Mouse (Mus musculus) ES-E14 (cell line): ENCODE results near the gene Tbc1d2b. TPM values are rescaled to one million over a fixed set of nuclear protein-coding genes. Genes with fewer than 3 reads are reported as not detected.

ENCODE experiments used
- DNase-seq: peaks from one replicate; pipeline ENCODE4 v3.0.0-alpha.2; 2013; ENCODE audit warnings: low read depth, low spot score
- H3K27ac ChIP-seq: 2 replicates; pipeline ENCODE4 v1.5.1; 2012; ENCODE audit warnings: low read depth, mild to moderate bottlenecking, low read length, moderate library complexity, mixed read lengths; ENCODE audit not compliant: poor library complexity, insufficient read depth, severe bottlenecking
- H3K36me3 ChIP-seq: 2 replicates; pipeline ENCODE4 v1.6.1; 2012; ENCODE audit warnings: mild to moderate bottlenecking, low read length, moderate library complexity, mixed read lengths; ENCODE audit not compliant: control insufficient read depth, poor library complexity, insufficient read depth, severe bottlenecking
- H3K4me1 ChIP-seq, 2 experiments: fragments of 150-350 bp in 1 of 2; sonication (generic) in 1 of 2; 2 replicates each; pipeline ENCODE4 v1.6.1; 2012; ENCODE audit warnings: low read length in 2 of 2, mild to moderate bottlenecking in 1 of 2, mixed read lengths in 1 of 2; ENCODE audit not compliant: control insufficient read depth in 2 of 2, insufficient read depth in 2 of 2, poor library complexity in 1 of 2
- H3K4me3 ChIP-seq, 2 experiments: fragments of 150-350 bp in 1 of 2; sonication (generic) in 1 of 2; 2 replicates each; pipeline ENCODE4 v1.5.1; 2012; ENCODE audit warnings: low read length in 2 of 2, low read depth in 1 of 2, mild to moderate bottlenecking in 1 of 2, mixed read lengths in 1 of 2; ENCODE audit not compliant: insufficient read depth in 1 of 2, poor library complexity in 1 of 2, severe bottlenecking in 1 of 2
- H3K9ac ChIP-seq: 2 replicates; pipeline ENCODE4 v1.6.1; 2012; ENCODE audit warnings: low read depth, mild to moderate bottlenecking, low read length, mixed read lengths; ENCODE audit not compliant: poor library complexity, insufficient read depth, severe bottlenecking
- H3K9me3 ChIP-seq: fragments of 150-350 bp; sonication (generic); 2 replicates; pipeline ENCODE4 v1.6.1; 2012; ENCODE audit warnings: low read depth, mild to moderate bottlenecking, low read length; ENCODE audit not compliant: control insufficient read depth, insufficient read depth
- CHD2 ChIP-seq: IDR thresholded peaks from 2 replicates; pipeline ENCODE4 v1.6.1; 2014; ENCODE audit warnings: mild to moderate bottlenecking, low read depth, low read length, inconsistent platforms
- HCFC1 ChIP-seq: IDR thresholded peaks from 2 replicates; pipeline ENCODE4 v1.6.1; 2012; ENCODE audit warnings: low read length, inconsistent platforms, borderline replicate concordance; ENCODE audit not compliant: insufficient read depth
- MAFK ChIP-seq: IDR thresholded peaks from 2 replicates; pipeline ENCODE4 v1.6.1; 2014; ENCODE audit warnings: mild to moderate bottlenecking, low read depth, low read length, inconsistent platforms; ENCODE audit not compliant: insufficient read depth
- ZC3H11A ChIP-seq: IDR thresholded peaks from 2 replicates; pipeline ENCODE4 v1.6.1; 2012; ENCODE audit warnings: low read depth, mild to moderate bottlenecking, inconsistent platforms, low read length, borderline replicate concordance
- ZNF384 ChIP-seq: IDR thresholded peaks from 2 replicates; pipeline ENCODE4 v1.6.1; 2012; ENCODE audit warnings: low read depth, low read length, inconsistent platforms
- in situ Hi-C, 2 experiments: fragments of 600-800 bp; cut with MboI; formaldehyde crosslinking; loops; one replicate each; pipeline ENCODE4 v1.15.1; 2025; ENCODE audit warnings: low sequenced_read_pairs in 2 of 2, inconsistent platforms in 1 of 2; ENCODE audit not compliant: unreplicated experiment in 2 of 2
- total RNA-seq: library from RNA; depleted of rRNA; stranded (reverse); fragments of 300-350 nt; gene quantifications from 2 replicates; pipeline ENCODE4 v1.2.3, GENCODE M21; 2012

Tbc1d2b gene
- total RNA-seq, 1 experiment, result 10.2 TPM

GRCm38 (mm10) chr9:90244301-90245151, 26.1 kb downstream of the Tbc1d2b start:
- H3K27ac ChIP-seq, result no peak overlapping the region
- H3K4me3 ChIP-seq, result no peak overlapping the region
- in situ Hi-C loops, result no loop called here
- TF ChIP-seq HCFC1 (no peak), ZNF384 (no peak), ZC3H11A (no peak), CHD2 (no peak), MAFK (no peak)
- no peak overlapping the region for H3K9ac ChIP-seq
- no peaks in the 10 kb centered on the region for H3K9me3 ChIP-seq
- no peak for DNase-seq
- H3K4me1 ChIP-seq, result no peaks in the 10 kb centered on the region
- no peaks in the 10 kb centered on the region; the same call in 1 of the 2 replicates for H3K36me3 ChIP-seq

DNA sequence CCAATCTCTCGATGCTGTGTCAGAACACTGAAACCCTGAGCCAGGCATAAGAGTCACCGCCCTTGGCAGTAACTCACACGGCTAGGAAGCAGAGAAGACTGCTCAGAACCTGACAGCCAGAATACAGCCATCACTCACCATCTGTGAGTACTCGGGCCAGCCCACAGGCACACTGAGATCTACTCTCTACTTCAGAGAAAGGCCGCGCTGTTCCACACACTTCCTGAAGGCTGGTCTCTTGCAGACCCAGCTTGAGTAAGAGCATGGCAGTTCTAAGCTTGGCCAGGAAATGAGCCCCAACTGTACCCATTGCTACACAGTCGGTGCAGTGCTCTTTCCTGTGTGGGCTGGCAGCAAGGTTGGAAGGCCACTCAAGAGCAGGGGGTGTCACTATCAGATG, 27.7 kb downstream of the Tbc1d2b start:
- in situ Hi-C loops, result no loop called here
- no peaks in the 10 kb centered on the region; the same call in 1 of the 2 replicates for H3K36me3 ChIP-seq
- H3K27ac ChIP-seq, result no peak overlapping the region
- DNase-seq, result no peak
- H3K4me3 ChIP-seq, result no peak overlapping the region
- TF ChIP-seq MAFK (no peak), HCFC1 (no peak), CHD2 (no peak), ZNF384 (no peak), ZC3H11A (no peak)
- no peaks in the 10 kb centered on the region for H3K4me1 ChIP-seq
- H3K9ac ChIP-seq, result no peak overlapping the region
- no peaks in the 10 kb centered on the region for H3K9me3 ChIP-seq

DNA sequence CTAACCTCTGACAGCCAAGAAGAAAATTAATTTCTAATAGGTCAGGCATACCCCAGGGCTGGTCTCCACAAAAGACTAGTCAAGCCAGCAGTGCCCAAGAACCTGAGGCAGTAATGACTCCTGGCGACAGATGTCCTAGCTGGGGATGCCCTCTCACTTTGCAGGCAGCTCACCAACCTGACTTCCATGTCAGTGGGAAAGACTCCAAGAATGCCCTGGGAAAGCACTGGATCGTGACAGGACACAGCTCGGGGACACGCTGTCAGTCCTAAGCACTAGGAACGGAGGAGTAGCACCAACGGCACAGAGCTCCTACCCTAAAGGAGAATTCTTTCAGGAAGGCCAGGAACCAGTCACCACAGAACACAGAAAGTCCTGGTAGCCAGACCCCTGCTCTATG, 28.3 kb downstream of the Tbc1d2b start:
- DNase-seq, result no peak
- in situ Hi-C loops, result no loop called here
- H3K9me3 ChIP-seq, result no peaks in the 10 kb centered on the region
- H3K36me3 ChIP-seq, result no peaks in the 10 kb centered on the region; the same call in 1 of the 2 replicates
- no peak overlapping the region for H3K4me3 ChIP-seq
- H3K9ac ChIP-seq, result no peak overlapping the region
- H3K27ac ChIP-seq, result no peak overlapping the region
- H3K4me1 ChIP-seq, result no peaks in the 10 kb centered on the region
- TF ChIP-seq CHD2, result no peak
- TF ChIP-seq ZC3H11A, result no peak
- TF ChIP-seq MAFK, result no peak
- no peak for TF ChIP-seq ZNF384
- TF ChIP-seq HCFC1, result no peak

DNA sequence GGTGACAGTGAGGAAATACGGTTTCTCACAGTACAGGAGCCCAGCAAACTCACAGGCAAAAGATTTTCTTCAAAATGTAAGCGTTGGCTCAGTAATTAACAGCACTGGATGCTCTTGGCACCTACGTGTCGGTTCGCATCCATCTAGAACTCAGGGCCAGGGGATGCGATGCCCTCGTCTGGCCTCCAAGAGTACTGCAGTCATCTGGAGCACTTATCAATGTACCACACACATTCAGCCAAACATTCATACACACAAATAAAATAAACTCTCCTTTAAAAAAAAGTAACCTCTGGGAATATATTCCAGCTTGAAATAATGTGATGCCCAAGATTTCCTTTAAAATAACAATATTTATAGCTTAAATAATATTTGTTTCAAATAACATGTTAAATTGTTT, 29.0 kb downstream of the Tbc1d2b start:
- Histone ChIP-seq H3K27ac (no peak overlapping the region), H3K4me1 (no peaks in the 10 kb centered on the region), H3K36me3 (no peaks in the 10 kb centered on the region; the same call in 1 of the 2 replicates), H3K4me3 (no peak overlapping the region), H3K9ac (no peak overlapping the region), H3K9me3 (no peaks in the 10 kb centered on the region)
- TF ChIP-seq MAFK (no peak), ZNF384 (no peak), CHD2 (no peak), ZC3H11A (no peak), HCFC1 (no peak)
- DNase-seq, result peak; percentile 36
- in situ Hi-C loops, result no loop called here

DNA sequence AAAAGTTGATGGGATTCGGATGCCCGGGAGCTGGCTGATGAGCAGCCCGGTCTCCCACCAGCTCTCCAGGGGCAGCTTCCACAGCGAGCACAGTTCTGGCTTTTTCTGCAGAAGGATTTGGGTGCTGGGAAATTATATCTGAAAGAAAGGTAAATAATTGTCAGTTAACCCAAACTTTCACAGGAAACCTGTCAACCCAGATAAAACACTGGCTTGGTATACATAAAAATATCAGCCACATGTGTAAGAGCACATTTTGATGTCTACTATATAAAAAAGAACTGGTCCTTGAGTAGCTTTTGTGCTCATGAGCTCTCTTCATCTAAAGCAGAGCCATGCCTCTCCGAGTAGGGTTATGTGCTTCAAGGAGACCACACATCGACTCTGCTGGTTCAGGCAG, 29.6 kb downstream of the Tbc1d2b start:
- H3K4me3 ChIP-seq, result no peak overlapping the region
- H3K36me3 ChIP-seq, result no peaks in the 10 kb centered on the region; the same call in 1 of the 2 replicates
- H3K27ac ChIP-seq, result no peak overlapping the region
- no peak for DNase-seq
- in situ Hi-C loops, result no loop called here
- no peaks in the 10 kb centered on the region for H3K9me3 ChIP-seq
- TF ChIP-seq ZNF384 (no peak), HCFC1 (no peak), MAFK (no peak), ZC3H11A (no peak), CHD2 (no peak)
- H3K4me1 ChIP-seq, result no peaks in the 10 kb centered on the region
- no peak overlapping the region for H3K9ac ChIP-seq
